Mouse (Mus musculus): Measurements from ENCODE around the gene Mylk.

DNA sequence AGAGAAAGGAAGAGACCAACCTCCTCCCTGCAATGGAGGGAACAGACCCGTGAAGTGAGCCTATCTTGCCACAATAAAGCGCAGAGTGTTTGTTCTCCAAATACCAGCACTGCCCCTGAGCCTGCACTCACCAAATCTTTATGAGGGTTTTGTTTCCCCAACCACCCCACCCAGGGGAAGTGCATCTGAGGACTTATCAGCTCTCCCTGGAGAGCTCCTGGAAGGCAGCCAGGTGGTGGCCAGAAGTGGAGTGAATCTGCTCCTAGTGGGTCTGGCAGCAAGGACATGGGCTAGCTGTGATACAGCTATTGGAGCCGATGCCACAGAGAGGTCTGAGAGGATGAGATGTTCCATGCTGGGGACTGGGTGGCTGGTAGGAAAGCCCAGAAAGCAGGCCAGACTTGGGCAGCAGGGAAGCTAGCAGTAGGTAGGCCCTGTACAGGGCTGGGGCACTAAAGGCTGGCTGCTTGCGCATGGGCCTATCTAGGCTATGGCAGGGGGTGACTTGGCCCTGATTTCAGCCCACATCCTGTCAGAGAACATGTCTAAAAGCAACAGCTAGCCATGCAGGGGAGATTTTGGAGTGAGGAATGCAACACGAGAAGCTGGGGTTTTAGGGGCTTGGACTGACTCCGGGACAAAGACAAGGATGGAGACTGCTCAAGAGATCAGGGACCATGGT lies 180.1 kb downstream of the Mylk start:
- TF ChIP-seq GATA1 (IDR thresholded peaks at IDR 0.05; ENCODE audit: borderline replicate concordance, low read length) (no peak), FLI1 (IDR thresholded peaks at IDR 0.05; ENCODE audit: low read length) (no peak)

All from megakaryocyte, embryonic 14.5 days (primary cell).